Mouse (Mus musculus) heart, adult 8-10 months (tissue): Measurements from ENCODE around the gene Ebf3. TPM values are rescaled to one million over a fixed set of nuclear protein-coding genes. Genes with fewer than 3 reads are reported as not detected.

Experiments
- DNase-seq: peaks from one replicate; pipeline ENCODE4 v3.0.0; 2022; ENCODE audit warnings: low spot score
- total RNA-seq, 4 experiments: library from RNA; stranded (reverse); gene quantifications; 2 replicates each; pipeline ENCODE4 v1.2.4; 2022

Gene Ebf3
- total RNA-seq, 4 experiments from 2014 or later: 5.0 to 9.3 (median 7.6) TPM

GRCm38 (mm10) chr7:137312166-137312932 lies 1.9 kb downstream of the Ebf3 start:
- no peak for DNase-seq

GRCm38 (mm10) chr7:137311341-137312110 lies 2.7 kb downstream of the Ebf3 start:
- DNase-seq: no peak

- DNase-seq: no peak
Observed at GRCm38 (mm10) chr7:137310876-137311275, 3.4 kb downstream of the Ebf3 start.

GRCm38 (mm10) chr7:137310091-137310761 lies 4.0 kb downstream of the Ebf3 start:
- no peak for DNase-seq

- no peak for DNase-seq
Observed at GRCm38 (mm10) chr7:137309071-137310066, 4.9 kb downstream of the Ebf3 start.

GRCm38 (mm10) chr7:137308061-137309060 lies 5.9 kb downstream of the Ebf3 start:
- DNase-seq: no peak

- DNase-seq: no peak
Observed at GRCm38 (mm10) chr7:137307131-137307530, 7.1 kb downstream of the Ebf3 start.

GRCm38 (mm10) chr7:137306127-137306526 lies 8.1 kb downstream of the Ebf3 start:
- DNase-seq: no peak

- no peak for DNase-seq
Observed at GRCm38 (mm10) chr7:137303776-137304171, 10.5 kb downstream of the Ebf3 start.

GRCm38 (mm10) chr7:137302961-137303775 lies 11.1 kb downstream of the Ebf3 start:
- DNase-seq: no peak

- no peak for DNase-seq
Observed at GRCm38 (mm10) chr7:137302161-137302560, 12.1 kb downstream of the Ebf3 start.

- DNase-seq: no peak
Observed at GRCm38 (mm10) chr7:137301329-137301751, 12.9 kb downstream of the Ebf3 start.

GRCm38 (mm10) chr7:137300826-137301225 lies 13.4 kb downstream of the Ebf3 start:
- no peak for DNase-seq

GRCm38 (mm10) chr7:137300169-137300568 lies 14.1 kb downstream of the Ebf3 start:
- DNase-seq: no peak

GRCm38 (mm10) chr7:137297594-137298381 lies 16.5 kb downstream of the Ebf3 start:
- DNase-seq: no peak

GRCm38 (mm10) chr7:137297131-137297530 lies 17.1 kb downstream of the Ebf3 start:
- DNase-seq: no peak

GRCm38 (mm10) chr7:137295612-137296011 lies 18.6 kb downstream of the Ebf3 start:
- no peak for DNase-seq

GRCm38 (mm10) chr7:137294446-137294845 lies 19.8 kb downstream of the Ebf3 start:
- no peak for DNase-seq
